Mouse (Mus musculus): ENCODE results near the gene Ltb4r2.

The Ltb4r2 gene

DNA sequence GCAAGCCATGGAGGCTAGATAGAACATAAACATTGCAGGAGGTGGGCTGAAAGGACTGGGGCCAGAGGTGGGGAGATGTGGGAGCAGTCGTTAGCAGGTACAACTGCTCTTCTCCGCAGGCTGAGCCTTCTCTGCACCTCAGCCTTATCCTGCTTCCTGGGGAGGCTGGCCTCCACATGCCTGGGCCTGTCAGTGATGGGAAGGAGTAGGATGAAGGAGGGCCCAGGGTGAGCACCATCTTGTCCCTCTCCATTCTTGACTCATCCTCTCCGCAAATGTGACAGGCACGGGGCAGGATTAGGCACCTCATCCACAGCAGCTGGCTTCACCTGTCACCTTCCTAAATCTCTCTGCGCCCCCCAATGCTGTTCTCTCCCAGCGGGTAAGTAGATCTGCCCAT, at the start of gene Ltb4r2:
TSS of gene Ltb4r2 (plus strand) at position 266 of the 400 bp plus-strand sequence.
- DNase-seq (ENCODE audit: low spot score), result no peak

DNA sequence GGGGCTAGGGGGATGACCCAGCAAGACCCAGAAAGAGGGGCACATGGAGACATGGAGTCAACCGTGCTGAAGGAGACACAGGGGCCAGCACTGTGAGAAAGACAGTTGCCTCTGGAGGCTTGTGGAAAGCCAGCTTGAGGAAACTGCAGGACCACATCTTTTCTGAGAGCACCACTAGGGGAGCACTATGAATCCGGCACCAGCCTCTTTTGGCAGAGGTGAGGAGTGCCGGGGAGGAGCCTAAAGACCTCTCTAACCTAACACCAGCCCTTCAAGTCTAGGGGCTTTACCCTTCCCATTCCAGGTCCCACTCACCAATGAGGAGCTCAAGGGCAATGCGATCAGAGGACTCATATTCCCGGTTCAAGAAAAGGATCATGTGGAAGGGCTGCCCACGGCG, 49.4 kb upstream of the Ltb4r2 start:
- DNase-seq (ENCODE audit: low spot score), result no peak

GRCm38 (mm10) chr14:55713007-55713728, 48.1 kb upstream of the Ltb4r2 start:
- DNase-seq (ENCODE audit: low spot score), result peak; percentile 91

- DNase-seq (ENCODE audit: low spot score), result no peak
These were observed 47.5 kb upstream of the Ltb4r2 start, which contains the start of gene Tgm1 for GRCm38 (mm10) chr14:55713729-55714122. Gene Tgm1, minus strand, starts transcription at chr14:55713926.

GRCm38 (mm10) chr14:55714893-55715292, 46.3 kb upstream of the Ltb4r2 start:
- DNase-seq (ENCODE audit: low spot score), result no peak

- DNase-seq (ENCODE audit: low spot score), result no peak
These were observed 45.0 kb upstream of the Ltb4r2 start for GRCm38 (mm10) chr14:55716271-55716670.

DNA sequence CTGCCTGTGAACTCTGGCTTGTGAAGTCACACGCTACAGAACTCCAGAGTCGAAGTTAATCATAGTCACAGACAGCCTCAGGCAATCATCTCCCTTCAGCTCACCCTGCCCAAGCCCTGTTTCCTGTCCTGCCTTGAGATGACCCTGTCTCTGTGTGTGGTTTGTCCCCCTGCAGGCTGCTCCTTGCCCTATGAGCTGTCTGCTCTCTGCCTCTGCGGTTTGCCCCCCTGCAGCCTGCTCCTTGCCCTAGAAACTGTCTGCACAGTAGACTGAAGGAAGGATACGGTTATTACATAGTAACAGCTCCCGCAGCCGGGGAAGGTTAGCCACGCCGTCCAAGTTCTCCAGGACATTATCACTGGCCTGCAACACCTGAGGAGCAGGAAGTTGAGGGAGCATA, 44.3 kb upstream of the Ltb4r2 start:
- DNase-seq (ENCODE audit: low spot score), result peak; percentile 80

GRCm38 (mm10) chr14:55719737-55720136, 41.5 kb upstream of the Ltb4r2 start:
- no peak for DNase-seq (ENCODE audit: low spot score)

DNA sequence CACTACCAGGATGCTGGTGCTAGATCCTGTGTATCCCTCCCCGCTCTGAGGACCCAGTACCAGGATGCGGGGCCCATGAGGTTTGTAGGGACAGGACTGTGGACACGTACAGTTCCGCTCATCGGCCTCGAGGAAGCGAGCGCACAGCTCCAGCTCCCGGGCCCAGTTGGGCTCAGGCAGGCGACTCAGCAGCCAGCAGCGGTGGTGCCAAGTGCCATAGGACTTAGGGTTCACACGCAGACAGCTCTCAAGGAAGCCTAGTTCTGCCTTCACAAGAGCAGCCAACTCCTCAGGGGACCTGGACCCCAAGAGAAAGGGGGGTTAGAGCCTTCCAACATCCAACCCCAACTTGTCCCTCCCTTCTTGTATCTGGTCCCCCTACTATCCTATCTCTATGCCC, 40.6 kb upstream of the Ltb4r2 start:
- no peak for DNase-seq (ENCODE audit: low spot score)

- no peak for DNase-seq (ENCODE audit: low spot score)
These were observed 40.2 kb upstream of the Ltb4r2 start for GRCm38 (mm10) chr14:55721076-55721475.

DNA sequence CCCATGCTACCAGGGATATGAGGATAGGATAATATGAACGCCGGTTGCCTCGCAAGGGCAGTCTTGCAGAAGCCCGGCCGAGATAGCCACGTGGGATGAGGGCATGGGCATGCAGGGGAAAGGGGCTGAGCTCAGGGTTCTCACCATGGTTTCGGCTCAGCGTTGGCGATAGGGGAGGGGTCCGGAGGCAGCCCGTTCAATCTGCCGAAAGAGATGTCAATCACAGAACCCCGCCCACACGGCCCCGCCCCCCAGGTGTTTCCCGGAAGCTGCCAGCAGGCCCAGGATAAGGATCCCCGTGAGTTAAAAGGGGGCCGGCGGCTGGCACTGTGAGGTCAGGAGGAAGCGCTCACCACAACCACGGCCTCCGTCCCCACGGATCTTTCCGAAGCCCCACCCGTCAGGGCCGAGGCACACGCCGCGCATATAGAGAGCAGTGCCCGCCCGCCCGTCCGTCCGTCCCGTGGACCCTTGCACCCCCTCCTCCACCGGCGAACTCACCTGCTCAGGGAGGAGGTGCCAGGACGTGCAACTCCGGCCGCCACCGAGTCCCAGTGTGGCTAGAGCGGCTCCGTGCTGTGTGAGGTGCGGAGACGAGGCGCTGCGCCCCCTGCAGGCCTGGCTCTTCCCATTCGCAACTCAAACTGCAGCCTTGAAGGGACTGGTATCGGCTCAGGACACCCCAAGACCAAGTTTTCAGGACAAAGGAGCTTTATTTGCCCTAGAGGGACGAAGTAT, 39.4 kb upstream of the Ltb4r2 start, which contains the start of gene Rabggta:
TSS of gene Rabggta (minus strand) at position 564 of the 738 bp plus-strand sequence.
- DNase-seq (ENCODE audit: low spot score), result peak; percentile 98

- no peak for DNase-seq (ENCODE audit: low spot score)
These were observed 38.7 kb upstream of the Ltb4r2 start for GRCm38 (mm10) chr14:55722438-55722945.

DNA sequence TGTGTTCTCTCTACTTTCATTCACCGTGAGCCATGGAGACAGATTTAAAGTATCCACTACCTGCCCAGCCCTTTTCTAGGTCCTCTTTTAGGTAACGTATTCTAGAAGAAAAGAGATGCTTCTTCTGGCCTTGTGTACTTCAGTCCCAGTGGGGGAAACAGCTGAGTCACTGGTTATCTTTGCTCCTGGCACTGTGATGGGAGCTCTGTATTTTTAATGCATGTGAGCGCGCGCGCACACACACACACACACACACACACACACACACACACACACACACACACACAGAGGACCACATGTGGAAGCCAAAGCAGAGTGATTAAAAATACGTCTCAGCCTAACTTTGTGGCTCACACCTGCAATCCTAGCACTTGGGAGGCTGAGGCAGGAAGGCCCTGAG, 37.8 kb upstream of the Ltb4r2 start:
- DNase-seq (ENCODE audit: low spot score), result no peak

DNA sequence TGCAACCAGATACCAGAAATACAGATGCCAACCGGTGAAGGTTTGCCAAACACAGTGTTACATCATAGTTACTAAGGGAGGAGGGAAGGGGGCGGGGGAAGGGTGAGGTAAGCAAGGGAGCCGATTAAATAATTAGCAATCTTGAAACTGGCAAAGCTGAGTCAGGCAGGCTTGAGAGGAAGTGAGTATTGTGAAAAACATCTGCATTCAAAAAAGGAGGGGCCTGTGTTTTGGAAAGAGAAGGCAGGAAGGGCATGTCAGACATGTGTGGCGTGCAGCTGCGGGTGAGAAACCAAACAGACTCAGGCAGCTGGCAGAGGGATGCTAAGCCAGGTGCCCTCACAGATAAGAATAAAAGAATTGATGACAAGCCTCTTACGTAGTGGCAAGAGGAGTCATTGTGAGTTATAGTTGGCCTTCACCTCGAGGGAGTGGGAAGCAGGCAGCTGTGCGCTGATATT, 36.8 kb upstream of the Ltb4r2 start:
- no peak for DNase-seq (ENCODE audit: low spot score)

DNA sequence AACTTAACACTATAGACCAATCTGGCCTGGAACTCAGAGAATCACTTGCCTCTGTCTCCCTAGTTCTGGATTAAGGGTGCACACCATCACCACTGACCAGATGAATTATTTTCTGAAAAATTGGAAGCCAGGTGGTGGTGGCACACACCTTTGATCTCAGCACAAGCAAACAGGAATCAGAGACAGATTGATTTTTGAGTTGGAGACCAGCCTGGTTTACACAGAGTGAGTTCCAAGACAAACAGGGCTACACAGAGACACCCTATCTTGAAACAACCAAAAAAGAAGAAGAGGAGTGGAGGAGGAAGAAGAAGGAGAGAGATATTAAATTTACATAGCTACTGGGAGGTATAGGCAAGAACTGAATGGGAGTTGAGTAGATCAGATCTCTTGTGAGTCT, 35.0 kb upstream of the Ltb4r2 start:
- DNase-seq (ENCODE audit: low spot score), result no peak

- DNase-seq (ENCODE audit: low spot score), result no peak
These were observed 33.1 kb upstream of the Ltb4r2 start for GRCm38 (mm10) chr14:55727889-55728685.

DNA sequence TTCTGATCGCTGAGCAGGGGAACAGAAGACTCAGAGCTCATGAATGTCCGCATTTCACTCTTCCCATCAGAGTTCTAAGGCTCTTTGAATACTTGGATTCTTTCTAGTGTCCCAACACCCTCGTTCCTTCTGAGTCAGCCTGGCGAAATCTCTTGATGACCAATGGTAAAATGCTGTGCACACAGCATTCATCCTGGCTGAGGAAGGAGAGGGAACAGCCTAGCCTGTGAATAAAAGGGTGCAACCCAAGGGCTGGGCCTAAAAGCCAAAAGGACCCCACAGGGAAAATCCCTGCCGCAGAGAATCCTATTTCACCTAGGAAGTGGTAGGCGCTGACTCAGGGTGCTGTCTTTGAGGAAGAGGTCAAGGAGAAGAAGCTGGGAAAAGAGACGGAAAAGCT, 31.1 kb upstream of the Ltb4r2 start:
- no peak for DNase-seq (ENCODE audit: low spot score)

DNA sequence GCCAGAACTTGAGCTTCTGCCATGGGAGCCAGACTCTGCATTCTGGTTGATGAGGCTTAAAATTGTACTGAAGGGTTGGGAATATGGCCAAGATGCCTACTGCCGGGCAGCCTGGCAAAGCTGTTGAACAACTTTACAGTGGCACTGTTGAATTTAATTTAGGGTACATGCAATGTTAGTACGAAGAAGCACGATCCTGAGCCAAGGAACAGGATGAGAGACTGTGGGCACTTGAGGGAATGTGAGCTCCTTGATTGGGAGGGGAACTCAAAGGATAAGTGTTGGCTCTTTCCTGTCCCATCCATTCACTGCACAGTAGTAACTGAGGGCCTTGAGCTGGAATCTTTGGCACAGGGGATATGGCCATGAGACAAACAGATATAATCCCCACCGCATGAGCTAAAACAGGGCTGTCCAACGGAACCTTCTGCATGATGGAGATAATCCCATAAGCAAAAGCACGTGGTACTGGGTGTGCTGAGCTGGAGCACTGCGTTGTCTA, 30.6 kb upstream of the Ltb4r2 start:
- DNase-seq (ENCODE audit: low spot score), result no peak

DNA sequence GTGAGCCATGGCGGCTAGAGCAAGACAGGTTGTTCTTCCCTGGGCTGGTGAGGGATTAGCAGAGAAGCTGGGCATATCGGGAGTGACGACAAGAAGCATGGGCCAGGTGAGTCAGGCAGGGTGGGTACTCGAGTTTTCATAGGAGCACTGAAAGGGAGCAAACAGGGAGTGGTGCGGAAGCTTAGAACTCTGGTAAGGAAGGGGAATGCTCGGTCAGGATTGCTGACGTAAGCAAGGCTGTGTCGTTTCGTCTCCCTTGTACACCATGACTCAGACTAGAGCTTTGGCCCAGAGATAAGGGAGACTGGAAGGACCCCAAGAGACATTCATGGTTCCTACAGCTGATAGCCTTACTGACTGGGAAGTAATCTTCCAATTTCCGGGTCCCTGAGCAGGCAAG, 27.3 kb upstream of the Ltb4r2 start:
- DNase-seq (ENCODE audit: low spot score), result peak; percentile 29

- no peak for DNase-seq (ENCODE audit: low spot score)
These were observed 26.4 kb upstream of the Ltb4r2 start for GRCm38 (mm10) chr14:55734869-55735268.

DNA sequence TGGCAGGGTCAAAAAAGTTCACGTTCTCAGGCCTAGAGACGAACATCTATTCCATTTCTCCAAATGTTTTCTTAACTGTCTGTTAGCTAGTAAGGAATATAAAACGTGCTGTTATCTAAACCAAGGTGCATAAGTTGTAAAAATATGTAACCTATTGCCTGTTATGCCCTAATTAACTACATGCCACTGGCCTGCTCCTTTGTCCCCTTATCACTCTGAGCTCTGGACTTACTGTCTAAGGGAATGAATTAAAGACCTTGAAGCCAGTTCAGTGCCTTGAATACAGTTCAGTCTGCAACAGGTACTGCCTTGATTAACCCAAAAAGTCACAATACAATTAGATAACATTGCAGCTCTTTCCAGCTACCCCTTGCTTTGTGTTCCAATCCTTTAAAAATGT, 25.9 kb upstream of the Ltb4r2 start:
- no peak for DNase-seq (ENCODE audit: low spot score)

- DNase-seq (ENCODE audit: low spot score), result no peak
These were observed 25.5 kb upstream of the Ltb4r2 start for GRCm38 (mm10) chr14:55735758-55736157.

All from yolk sac, embryonic 10.5 days (tissue).